Mouse (Mus musculus): ENCODE measurements at regions not wholly inside any gene's neighbourhood (a gene's known extent, or its start where the extent isn't known, plus 50 kb on each side); places are given as distances from the start of the nearest gene placed in this dataset.

DNA sequence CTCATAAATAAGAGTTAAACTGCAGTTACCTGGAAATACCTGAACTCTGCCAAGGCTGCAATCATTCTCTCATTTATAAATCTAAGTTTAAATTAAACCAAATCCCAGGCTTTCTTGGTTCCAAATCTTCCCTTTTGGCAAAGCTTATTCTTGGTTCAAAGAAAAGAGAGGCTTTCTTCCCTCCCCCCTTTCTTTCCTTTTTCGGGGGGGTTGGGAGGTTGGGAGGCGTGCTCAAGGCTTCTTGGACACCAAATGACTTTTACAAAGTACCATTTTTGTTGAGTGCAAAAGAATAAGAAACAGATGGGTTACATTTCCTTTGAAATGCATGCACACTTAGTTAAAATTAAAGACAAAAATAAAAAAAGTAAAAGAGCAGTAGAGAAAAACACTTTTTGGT is 105.4 kb upstream of the Mroh9 start:
- peak; percentile 34; the same call in 1 of the 2 replicates for ATAC-seq (ENCODE audit: insufficient number of reproducible peaks, low FRiP score, low TSS enrichment, low read depth)
- no peak overlapping the region for H3K4me3 ChIP-seq (replicated peaks)
- no peaks in the 10 kb centered on the region for H3K36me3 ChIP-seq
- H3K27ac ChIP-seq (replicated peaks), result peak overlapping the region; percentile 77
- H3K4me1 ChIP-seq, result peaks cover 4% of the 10 kb centered on the region; the same call in 1 of the 2 replicates
- no peaks in the 10 kb centered on the region for H3K27me3 ChIP-seq
- no peaks in the 10 kb centered on the region for H3K9me3 ChIP-seq (replicated peaks)
- no peak overlapping the region for H3K4me2 ChIP-seq (replicated peaks)
- H3K9ac ChIP-seq, result no peak overlapping the region
- WGBS, result 31% methylated on average over 2 of the region's 2 CpGs

DNA sequence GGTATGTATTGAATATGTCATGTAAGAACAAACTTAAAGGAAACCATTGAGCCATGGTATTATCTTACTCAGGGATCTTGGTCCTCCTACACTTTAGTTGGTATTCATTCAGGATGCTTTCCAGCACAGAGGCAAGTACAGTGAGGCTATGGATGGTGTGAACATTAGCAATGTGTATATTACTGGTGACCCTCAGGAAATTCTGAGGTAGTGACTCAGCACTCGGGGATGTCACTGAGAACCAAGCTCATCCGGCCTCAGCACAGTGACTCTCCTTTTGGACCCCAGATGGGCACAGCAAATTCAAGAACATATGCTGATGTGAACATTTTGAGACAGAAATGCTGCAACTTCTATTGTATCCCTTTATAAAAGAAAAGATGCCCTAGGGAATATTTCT is 96.4 kb upstream of the Mroh9 start:
- Histone ChIP-seq H3K27me3 (no peaks in the 10 kb centered on the region), H3K4me2 (replicated peaks) (no peak overlapping the region), H3K9ac (no peak overlapping the region), H3K9me3 (replicated peaks) (no peaks in the 10 kb centered on the region), H3K4me1 (no peaks in the 10 kb centered on the region), H3K27ac (replicated peaks) (no peak overlapping the region), H3K36me3 (no peaks in the 10 kb centered on the region), H3K4me3 (replicated peaks) (no peak overlapping the region)
- WGBS, result 57% methylated on average over 2 of the region's 2 CpGs
- no peak for ATAC-seq (ENCODE audit: insufficient number of reproducible peaks, low FRiP score, low TSS enrichment, low read depth)

DNA sequence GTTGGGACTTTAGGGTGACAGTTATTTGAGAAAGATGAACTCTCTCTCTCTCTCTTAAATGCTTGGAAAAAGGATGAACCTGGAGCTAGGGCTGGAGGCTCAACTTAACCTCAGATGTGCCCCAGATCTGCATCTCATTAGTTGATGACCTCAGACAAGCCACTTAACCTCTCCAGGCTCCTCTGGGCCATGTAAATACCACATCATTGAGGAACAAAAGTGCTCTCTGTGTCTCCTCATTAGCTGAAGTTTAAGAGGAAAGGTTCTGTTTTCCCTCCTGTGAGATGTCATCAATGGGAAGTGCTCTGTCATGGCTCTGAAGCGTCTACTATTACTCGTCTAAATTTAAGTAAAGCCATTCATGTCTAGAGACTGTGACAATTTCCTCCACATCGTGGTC is 91.5 kb upstream of the Mroh9 start:
- Histone ChIP-seq H3K27me3 (no peaks in the 10 kb centered on the region), H3K4me1 (no peaks in the 10 kb centered on the region), H3K4me3 (replicated peaks) (no peak overlapping the region), H3K4me2 (replicated peaks) (no peak overlapping the region), H3K27ac (replicated peaks) (no peak overlapping the region), H3K9ac (no peak overlapping the region), H3K9me3 (replicated peaks) (no peaks in the 10 kb centered on the region), H3K36me3 (no peaks in the 10 kb centered on the region)
- 20% methylated on average over 3 of the region's 3 CpGs for WGBS
- ATAC-seq (ENCODE audit: insufficient number of reproducible peaks, low FRiP score, low TSS enrichment, low read depth), result no peak

DNA sequence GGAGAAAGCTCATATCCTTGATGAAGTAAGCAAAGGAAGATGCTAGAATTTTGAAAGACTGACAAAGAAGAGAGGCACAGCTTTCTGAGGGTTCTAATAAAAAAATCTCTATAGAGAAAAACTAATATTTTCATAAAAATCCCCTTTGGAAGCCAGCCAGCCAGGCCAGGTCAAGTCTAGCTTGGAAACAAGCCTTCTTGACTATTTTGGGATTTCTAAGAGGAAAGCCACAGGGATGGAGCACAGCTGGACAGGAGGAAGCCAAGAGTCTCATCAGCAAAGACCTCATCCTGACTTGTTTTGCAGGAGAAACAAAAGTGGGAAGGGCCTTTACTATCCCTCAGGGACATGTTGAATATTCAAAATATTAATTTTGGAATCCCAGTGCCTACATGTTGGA is 81.6 kb upstream of the Mroh9 start:
- Histone ChIP-seq H3K9ac (no peak overlapping the region), H3K27me3 (no peaks in the 10 kb centered on the region), H3K36me3 (no peaks in the 10 kb centered on the region), H3K4me1 (no peaks in the 10 kb centered on the region), H3K4me2 (replicated peaks) (no peak overlapping the region), H3K9me3 (replicated peaks) (0 out of 2 replicates have a peak, but pooled peaks cover 6% of the 10 kb centered on the region), H3K27ac (replicated peaks) (no peak overlapping the region), H3K4me3 (replicated peaks) (no peak overlapping the region)
- ATAC-seq (ENCODE audit: insufficient number of reproducible peaks, low FRiP score, low TSS enrichment, low read depth), result no peak

- Histone ChIP-seq H3K9ac (no peak overlapping the region), H3K36me3 (no peaks in the 10 kb centered on the region), H3K4me1 (peaks cover 6% of the 10 kb centered on the region; the same call in 1 of the 2 replicates), H3K4me3 (replicated peaks) (no peak overlapping the region), H3K27me3 (no peaks in the 10 kb centered on the region), H3K27ac (replicated peaks) (no peak overlapping the region), H3K9me3 (replicated peaks) (0 out of 2 replicates have a peak, but pooled peaks cover 3% of the 10 kb centered on the region), H3K4me2 (replicated peaks) (no peak overlapping the region)
- WGBS, result 52% methylated on average over 2 of the region's 2 CpGs
- ATAC-seq (ENCODE audit: insufficient number of reproducible peaks, low FRiP score, low TSS enrichment, low read depth), result no peak
Measured at GRCm38 (mm10) chr1:163163636-163164035, 78.2 kb upstream of the Mroh9 start.

DNA sequence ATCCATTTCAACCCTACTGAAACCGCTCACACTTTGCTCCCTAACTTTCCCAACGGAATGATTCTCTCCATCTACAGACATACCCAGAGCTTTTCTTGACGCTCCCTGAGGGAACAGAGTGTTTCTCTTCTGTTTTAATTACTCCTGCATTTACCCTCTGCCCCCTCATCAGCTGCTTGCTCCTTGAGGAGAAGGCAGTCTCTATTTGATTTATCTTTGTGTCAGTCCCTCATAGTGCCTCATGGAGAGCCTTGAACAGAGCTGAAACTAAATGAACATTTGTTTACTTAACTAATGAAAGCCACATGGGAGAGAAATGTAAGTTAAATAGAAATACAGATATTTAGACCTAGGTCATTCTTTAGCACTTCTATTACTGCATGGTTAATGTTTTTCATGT is 74.4 kb upstream of the Mroh9 start:
- Histone ChIP-seq H3K4me1 (peaks cover 14% of the 10 kb centered on the region), H3K27me3 (no peaks in the 10 kb centered on the region), H3K9me3 (replicated peaks) (no peaks in the 10 kb centered on the region), H3K9ac (no peak overlapping the region), H3K4me3 (replicated peaks) (no peak overlapping the region), H3K4me2 (replicated peaks) (no peak overlapping the region), H3K36me3 (no peaks in the 10 kb centered on the region), H3K27ac (replicated peaks) (no peak overlapping the region; the same call in 1 of the 2 replicates)
- ATAC-seq (ENCODE audit: insufficient number of reproducible peaks, low FRiP score, low TSS enrichment, low read depth), result no peak
- 22% methylated on average over 3 of the region's 3 CpGs for WGBS

DNA sequence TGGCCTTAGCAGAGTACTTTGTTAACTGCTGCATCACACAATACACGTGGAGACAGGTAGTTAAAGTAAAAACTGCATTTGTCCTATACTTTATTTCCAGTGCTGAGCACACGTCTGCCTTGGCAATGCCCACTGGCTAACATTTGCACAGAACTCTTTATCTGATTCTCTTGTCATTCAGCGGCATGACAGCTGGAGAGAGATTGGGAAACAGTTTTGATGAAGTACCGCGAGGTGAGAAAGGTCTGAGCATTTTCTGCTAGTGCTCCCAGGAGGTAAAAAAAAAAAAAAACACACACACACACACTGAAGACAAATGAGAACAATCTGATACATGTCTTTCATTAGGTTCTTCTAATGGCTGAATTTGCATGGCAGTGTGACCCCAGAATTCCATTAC is 73.0 kb upstream of the Mroh9 start:
- H3K27me3 ChIP-seq, result no peaks in the 10 kb centered on the region

DNA sequence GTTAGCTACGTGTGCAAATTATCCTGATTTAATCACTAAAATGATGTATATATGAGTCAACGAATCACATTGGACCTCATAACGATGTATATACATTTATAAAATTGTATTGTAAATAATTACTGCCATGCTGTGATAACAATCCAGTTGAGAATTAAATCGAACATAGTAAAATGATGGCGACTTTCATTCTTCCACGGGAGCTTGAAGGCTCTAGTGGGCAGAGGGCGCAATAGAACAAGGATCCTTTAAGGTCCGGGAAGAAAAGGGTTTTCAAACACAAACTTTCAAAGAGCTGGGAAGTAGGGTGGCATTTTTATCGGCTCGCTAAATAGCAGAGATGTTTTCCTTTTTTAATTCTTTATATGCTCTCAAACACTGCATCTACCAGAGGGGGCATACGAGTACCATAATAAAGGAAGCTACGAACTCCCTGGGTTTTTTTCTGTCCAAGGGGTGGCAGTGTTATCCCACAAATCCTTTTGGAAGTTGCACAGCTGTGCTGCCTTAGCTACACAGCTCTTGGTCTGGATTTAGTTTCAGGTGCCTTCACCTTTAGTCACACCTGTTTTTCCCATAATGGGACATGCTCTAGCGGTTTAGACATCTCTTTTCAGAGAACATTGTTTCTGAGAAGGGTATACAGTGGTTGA is 64.9 kb upstream of the Mroh9 start:
- Histone ChIP-seq H3K4me1 (no peaks in the 10 kb centered on the region), H3K27me3 (no peaks in the 10 kb centered on the region), H3K36me3 (no peaks in the 10 kb centered on the region), H3K4me3 (replicated peaks) (peak overlapping the region; percentile 34), H3K9me3 (replicated peaks) (no peaks in the 10 kb centered on the region), H3K27ac (replicated peaks) (no peak overlapping the region), H3K9ac (no peak overlapping the region), H3K4me2 (replicated peaks) (peak overlapping the region; percentile 37)
- peak; percentile 69; the same call in 1 of the 2 replicates for ATAC-seq (ENCODE audit: insufficient number of reproducible peaks, low FRiP score, low TSS enrichment, low read depth)
- 22% methylated on average over 13 of the region's 13 CpGs for WGBS

More for the DNA sequence above, 73.0 kb upstream of the Mroh9 start:
- Histone ChIP-seq H3K4me3 (replicated peaks) (no peak overlapping the region), H3K9ac (no peak overlapping the region), H3K27ac (replicated peaks) (no peak overlapping the region), H3K36me3 (no peaks in the 10 kb centered on the region), H3K4me2 (replicated peaks) (no peak overlapping the region), H3K4me1 (peaks cover 14% of the 10 kb centered on the region), H3K9me3 (replicated peaks) (no peaks in the 10 kb centered on the region)
- ATAC-seq (ENCODE audit: insufficient number of reproducible peaks, low FRiP score, low TSS enrichment, low read depth), result no peak
- WGBS, result 33% methylated on average over 5 of the region's 5 CpGs

DNA sequence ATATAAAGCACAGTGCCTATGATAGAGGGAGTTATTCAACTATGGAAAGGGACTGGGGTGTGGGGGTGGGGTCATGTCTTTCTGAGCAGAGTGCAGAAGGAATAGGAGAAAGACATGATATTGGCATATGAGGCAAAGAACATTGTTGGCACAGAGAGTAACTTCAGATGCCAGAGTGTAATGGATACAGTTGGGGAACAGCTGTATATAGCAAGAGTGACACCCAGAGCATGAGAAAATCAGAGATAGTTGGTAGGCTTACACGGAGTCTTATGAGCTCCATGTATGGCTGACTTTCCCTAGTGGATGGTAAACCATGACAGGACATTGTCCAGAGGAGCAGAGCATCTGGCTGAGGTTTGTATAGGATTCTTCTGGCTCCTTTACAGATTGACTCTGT is 61.2 kb upstream of the Mroh9 start:
- Histone ChIP-seq H3K4me2 (replicated peaks) (no peak overlapping the region), H3K27ac (replicated peaks) (no peak overlapping the region), H3K4me1 (no peaks in the 10 kb centered on the region), H3K9me3 (replicated peaks) (no peaks in the 10 kb centered on the region), H3K36me3 (no peaks in the 10 kb centered on the region), H3K4me3 (replicated peaks) (no peak overlapping the region), H3K27me3 (no peaks in the 10 kb centered on the region), H3K9ac (no peak overlapping the region)
- 32% methylated on average over 1 of the region's 1 CpGs for WGBS
- ATAC-seq (ENCODE audit: insufficient number of reproducible peaks, low FRiP score, low TSS enrichment, low read depth), result peak; percentile 68; the same call in 1 of the 2 replicates

GRCm38 (mm10) chr1:163143113-163143512 is 57.6 kb upstream of the Mroh9 start:
- Histone ChIP-seq H3K27me3 (no peaks in the 10 kb centered on the region), H3K9ac (no peak overlapping the region), H3K27ac (replicated peaks) (no peak overlapping the region), H3K4me3 (replicated peaks) (no peak overlapping the region), H3K9me3 (replicated peaks) (no peaks in the 10 kb centered on the region), H3K36me3 (no peaks in the 10 kb centered on the region), H3K4me2 (replicated peaks) (no peak overlapping the region), H3K4me1 (no peaks in the 10 kb centered on the region)
- 86% methylated on average over 1 of the region's 1 CpGs for WGBS
- no peak for ATAC-seq (ENCODE audit: insufficient number of reproducible peaks, low FRiP score, low TSS enrichment, low read depth)

GRCm38 (mm10) chr1:163141471-163141870 is 56.0 kb upstream of the Mroh9 start:
- Histone ChIP-seq H3K36me3 (no peaks in the 10 kb centered on the region), H3K4me1 (no peaks in the 10 kb centered on the region), H3K4me2 (replicated peaks) (no peak overlapping the region), H3K9me3 (replicated peaks) (no peaks in the 10 kb centered on the region), H3K27me3 (no peaks in the 10 kb centered on the region), H3K27ac (replicated peaks) (no peak overlapping the region), H3K4me3 (replicated peaks) (no peak overlapping the region), H3K9ac (no peak overlapping the region)
- 61% methylated on average over 1 of the region's 1 CpGs for WGBS
- ATAC-seq (ENCODE audit: insufficient number of reproducible peaks, low FRiP score, low TSS enrichment, low read depth), result no peak

GRCm38 (mm10) chr1:163138179-163138578 is 52.7 kb upstream of the Mroh9 start:
- no peak overlapping the region for H3K27ac ChIP-seq (replicated peaks)
- no peak overlapping the region for H3K4me2 ChIP-seq (replicated peaks)
- H3K4me3 ChIP-seq (replicated peaks), result no peak overlapping the region
- H3K4me1 ChIP-seq, result no peaks in the 10 kb centered on the region
- H3K9me3 ChIP-seq (replicated peaks), result no peaks in the 10 kb centered on the region
- no peak overlapping the region for H3K9ac ChIP-seq
- no peak for ATAC-seq (ENCODE audit: insufficient number of reproducible peaks, low FRiP score, low TSS enrichment, low read depth)
- 43% methylated on average over 1 of the region's 1 CpGs for WGBS
- H3K27me3 ChIP-seq, result no peaks in the 10 kb centered on the region
- no peaks in the 10 kb centered on the region for H3K36me3 ChIP-seq
